Mouse (Mus musculus): Measurements from ENCODE around the gene Epc2.

The Epc2 gene

DNA sequence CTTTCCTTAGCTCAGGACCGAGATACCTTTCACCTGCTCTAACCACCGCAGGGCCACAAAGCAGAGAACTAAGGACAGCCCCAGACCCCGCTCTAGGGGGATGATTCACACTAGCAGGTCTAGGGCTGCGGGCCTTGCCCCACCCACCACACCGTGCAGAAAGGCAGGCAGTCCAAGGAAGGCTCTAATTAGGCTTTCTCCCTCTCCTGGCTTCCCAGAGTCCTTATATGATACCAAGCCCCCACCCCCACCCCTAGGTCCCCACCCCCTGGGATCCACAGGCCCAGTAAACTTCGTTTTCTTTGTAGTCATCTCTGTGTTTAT is 119.5 kb downstream of the Epc2 start:
- no peak for DNase-seq (ENCODE audit: low spot score)

DNA sequence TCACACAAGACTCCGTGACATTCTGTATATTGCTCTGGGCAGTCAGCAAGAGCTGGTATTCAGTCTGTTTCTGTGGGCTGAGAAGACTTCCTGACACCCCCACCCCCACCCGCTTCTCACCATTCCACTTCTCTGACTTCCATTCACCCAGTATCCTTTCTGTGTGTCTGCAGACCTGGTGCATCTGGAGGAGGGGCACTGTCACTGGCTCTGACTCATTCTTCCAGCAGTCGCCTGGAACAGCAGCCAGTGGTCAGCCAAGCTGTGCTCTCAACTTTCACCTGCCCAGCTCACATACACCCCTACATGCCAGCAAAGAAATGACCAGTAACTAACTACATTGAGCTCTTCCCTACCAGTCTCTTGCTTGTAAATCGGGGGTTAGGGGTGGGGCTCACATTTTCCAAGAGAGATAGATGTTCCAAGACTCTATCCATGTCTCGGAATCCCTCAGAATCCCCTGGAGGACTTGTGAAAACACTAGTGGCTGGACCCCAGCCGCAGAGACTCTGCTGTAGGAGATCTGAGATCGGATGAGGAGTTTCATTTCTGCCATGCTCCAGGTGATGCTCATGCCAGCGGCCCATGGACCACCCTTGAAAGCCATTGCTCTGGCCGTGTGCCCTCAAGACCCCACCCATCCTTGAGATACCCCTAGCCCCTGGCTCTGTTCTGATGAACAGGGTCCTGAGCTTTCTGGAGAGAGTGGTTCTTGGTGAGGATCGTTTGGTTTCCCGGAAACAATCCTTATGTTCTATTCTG is 120.1 kb downstream of the Epc2 start:
- no peak for DNase-seq (ENCODE audit: low spot score)

DNA sequence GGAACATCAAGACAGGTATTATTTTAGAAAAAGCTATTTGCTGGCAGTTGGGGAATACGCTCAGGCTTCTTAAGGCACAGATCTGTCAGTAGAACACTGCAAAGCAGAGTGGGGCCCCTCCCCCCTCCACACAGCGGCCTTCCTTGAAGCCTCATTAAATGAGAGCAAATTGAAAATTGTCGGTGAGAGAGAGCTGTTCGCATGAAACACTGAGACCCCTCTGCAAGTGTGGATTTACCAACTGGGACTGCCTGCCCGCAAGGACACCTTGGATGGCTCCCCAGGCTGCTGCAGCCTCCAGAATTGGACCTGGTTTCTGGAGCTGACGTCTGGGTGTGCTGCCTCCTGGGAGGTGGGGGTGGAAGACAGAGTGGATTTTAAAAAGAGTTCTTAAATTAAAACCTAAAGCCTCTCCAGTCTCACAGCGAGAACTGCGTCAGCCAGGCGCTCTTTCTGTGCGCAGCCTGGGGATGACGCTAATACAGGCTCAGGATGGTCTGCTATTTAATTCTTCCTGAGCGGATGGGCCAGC is 120.9 kb downstream of the Epc2 start:
- no peak for DNase-seq (ENCODE audit: low spot score)

DNA sequence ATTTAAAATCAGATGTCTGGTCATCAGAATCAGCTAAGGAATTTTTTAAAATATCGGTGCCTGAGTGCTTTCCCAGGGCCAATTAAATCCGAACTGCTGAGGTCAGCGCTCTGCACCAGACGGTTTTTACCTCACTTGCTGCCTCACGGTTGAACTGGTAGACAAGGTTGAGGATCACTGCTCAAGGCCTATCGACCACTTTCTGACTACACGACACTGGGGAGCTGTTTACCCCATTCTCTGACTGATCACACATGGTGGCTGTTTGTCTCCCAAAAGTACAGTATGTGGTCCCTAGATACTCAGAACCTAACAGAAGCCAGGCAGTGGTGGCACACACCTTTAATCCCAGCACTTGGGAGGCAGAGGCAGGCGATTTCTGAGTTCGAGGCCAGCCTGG is 121.4 kb downstream of the Epc2 start:
- no peak for DNase-seq (ENCODE audit: low spot score)

DNA sequence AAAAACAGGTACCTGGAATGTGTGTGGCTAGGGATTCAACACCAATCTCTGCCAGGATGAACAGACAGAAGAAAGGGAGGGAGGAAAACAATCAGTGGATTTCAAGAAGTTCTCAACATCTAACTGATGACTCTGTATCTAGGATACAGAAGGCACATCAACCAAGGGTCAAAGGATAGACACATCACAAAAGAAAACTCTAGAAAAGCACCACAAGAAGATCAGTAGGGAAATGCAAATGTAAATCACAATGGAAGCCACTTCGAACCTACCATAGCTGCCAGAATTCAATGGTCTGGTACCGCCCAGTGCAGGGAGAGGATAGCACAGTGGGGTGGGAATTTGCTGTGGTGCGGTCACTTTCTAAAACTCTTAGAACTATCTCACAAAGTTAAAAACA is 122.0 kb downstream of the Epc2 start:
- DNase-seq (ENCODE audit: low spot score): no peak

DNA sequence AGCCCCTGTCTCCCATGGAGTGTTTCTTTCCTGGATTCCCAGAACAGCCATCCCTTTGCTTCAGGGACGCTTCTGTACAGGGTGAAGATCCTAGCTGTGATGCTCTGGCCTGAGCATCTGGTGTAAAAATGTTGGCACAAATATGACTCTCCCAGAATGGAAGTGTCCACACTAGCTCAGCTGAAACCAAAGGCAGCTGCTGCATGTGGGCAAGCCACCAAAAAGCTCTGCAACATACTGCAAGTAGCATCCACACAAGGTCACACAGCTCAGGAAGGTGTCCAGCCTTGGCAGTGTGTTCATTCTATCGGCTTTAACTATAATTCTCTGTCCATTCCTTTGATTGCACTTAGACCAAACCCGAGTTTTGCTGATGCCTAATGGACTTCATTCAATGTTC is 129.3 kb downstream of the Epc2 start:
- DNase-seq (ENCODE audit: low spot score): no peak

DNA sequence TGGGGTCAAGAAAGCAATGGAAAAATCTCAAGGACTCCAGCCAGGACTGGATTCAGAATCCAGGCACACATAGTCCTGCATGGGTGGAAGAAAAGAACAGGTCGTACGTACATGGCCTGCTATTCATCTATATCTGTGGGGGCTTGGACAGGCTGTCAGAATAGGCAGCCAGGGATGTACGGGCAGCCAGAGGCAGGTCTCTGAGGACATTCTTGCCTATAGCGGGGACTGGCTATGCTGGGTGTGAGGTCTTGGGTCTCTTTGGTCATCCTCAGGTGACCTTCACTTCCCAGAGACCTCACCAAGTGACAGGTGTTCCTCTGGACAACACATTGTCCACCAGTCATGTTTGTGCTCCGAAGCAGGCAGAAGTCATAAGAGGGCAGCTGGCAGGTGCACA is 131.3 kb downstream of the Epc2 start:
- no peak for DNase-seq (ENCODE audit: low spot score)

DNA sequence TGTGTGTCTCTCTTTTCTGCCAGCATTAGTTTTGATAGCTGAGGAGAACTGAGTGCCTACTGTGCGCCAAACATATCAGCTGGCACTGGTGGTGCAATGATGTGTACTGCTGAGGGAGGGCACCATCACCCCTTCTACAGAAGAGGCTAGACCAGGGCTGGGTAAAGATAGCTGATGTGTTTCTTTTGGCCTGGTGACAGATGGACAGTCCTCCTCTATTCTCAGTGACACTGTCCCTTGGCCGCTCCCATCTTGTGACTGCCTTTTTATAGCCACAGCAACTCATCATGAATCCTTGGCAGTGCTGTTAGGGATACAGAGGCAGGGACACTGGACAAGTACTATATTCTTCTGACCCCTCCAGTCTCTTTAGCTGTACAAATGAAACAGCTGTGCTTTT is 132.0 kb downstream of the Epc2 start:
- DNase-seq (ENCODE audit: low spot score): no peak

DNA sequence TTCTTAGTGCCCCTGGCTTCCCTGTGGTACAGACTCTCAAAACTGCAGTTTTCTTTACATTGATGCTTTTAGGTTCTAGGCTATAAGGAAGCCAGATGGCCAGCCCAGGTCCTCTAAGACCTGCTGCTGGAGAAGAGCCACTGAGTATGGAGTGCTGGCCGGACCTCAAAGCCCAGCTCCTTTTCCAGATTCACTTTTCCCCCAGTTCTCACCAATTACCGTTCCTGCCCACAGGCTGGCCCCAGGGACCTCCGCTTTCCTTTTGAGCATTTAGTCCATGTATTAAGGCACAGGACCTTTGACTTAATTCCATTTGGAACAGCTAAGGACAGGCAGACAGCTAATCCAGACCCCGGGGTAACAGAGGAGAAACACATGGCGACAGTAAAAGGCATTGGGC is 139.2 kb downstream of the Epc2 start:
- no peak for DNase-seq (ENCODE audit: low spot score)

DNA sequence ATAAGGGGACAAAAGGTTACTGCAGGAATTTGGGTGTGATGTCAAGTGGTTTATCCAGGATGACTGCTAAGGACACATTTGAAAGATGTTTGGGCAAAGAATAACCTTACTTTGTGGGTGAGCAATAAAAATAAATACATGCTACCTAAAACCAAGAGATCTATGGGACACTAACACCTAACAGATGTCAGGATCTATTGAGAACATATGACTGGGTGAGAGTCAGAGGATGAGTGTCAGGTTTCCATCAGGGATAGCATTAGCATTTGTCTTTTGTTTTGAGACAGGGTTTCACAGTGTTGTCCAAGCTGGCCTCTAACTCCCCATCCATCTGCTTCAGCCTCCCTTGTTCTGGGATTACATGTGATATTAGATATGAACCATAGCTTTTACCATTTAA is 141.6 kb downstream of the Epc2 start:
- DNase-seq (ENCODE audit: low spot score): no peak

DNA sequence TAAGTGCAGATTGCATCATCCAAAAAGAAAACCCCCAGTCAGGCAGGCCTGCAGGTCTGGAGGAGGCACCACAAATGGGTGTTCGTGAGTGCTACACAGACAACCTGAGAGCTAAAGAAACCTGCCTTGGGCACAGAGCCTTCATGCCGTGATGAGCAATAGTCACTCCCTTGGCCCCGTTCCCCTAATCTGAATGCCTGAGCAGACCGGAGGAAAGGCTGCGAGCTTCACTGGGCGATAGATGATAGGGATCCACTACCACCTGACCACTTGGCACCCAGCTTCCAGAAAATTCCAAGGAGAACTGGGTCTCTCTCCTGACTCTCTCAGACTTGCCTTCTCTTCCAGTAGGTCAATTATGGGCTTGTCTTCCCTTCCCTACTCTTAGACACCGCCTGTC is 143.6 kb downstream of the Epc2 start:
- no peak for DNase-seq (ENCODE audit: low spot score)

DNA sequence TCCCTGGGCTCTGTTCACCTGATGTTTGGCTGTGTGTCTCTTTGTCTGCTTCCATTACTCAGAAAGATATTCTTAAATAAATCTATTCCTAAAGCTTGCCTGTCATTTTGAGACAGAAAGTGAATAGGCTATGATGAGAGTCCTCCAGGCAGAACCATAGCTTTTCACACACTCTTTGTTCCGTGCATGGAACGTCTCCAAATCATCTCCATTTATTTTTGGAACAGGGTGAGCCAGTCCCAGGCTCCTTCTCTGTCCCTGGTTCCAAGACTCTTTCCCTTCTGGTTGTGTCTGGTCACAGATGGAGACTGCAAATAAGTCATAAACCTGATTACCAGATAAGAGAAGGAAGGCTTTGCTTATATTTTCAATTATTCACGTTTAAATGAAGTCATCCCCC is 145.0 kb downstream of the Epc2 start:
- no peak for DNase-seq (ENCODE audit: low spot score)

DNA sequence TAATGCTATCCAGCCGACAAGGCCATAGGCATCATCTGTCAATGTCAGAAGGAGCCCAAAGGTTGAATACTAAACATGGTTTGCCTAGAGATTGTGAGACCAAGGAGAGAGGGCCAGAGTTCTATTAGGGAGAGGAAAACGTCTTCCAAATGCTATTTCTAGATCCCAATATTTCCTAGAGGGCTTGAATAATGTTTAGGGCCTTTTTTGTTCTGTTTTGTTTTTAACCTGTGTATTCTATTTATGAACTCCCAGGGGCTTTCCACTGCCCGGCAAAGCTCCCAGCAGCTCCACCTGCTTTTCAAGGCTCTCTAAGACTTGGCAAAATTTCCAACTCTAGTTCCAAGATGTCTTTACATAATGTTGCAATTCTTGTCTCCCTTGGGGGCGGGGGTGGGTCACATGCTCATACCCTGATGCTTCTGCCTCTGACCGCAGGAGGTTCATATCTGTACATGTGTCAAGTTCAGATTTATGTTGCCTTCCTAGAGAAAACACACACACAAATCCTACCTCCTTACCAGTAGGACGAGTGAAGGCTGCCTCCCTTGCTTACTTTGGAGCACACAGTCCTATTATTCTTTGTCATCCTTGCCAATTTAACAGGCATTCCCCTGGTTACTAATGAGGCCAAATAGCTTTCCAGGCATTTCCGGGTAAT is 148.9 kb downstream of the Epc2 start:
- no peak for DNase-seq (ENCODE audit: low spot score)

All from urinary bladder, postnatal 10 days (tissue).